Mouse (Mus musculus) neural tube, embryonic 12.5 days (tissue): Measurements from ENCODE around the gene 3110018I06Rik. TPM values are rescaled to one million over a fixed set of nuclear protein-coding genes. Genes with fewer than 3 reads are reported as not detected.
A peak's percentile ranks its signal among the peaks of the same experiment; 100 is the strongest.

ENCODE experiments used
- ATAC-seq: fragments of 200-750 bp; cut with Nextera tagmentation; 2 replicates; pipeline ENCODE4 v1.8.0; 2017; ENCODE audit warnings: low read depth, mild to moderate bottlenecking, moderate TSS enrichment, moderate library complexity; ENCODE audit not compliant: low FRiP score
- H3K27ac ChIP-seq: fragments of 300-500 bp; sonication (generic); 2 replicates; pipeline ENCODE4 v1.5.1; 2016
- H3K27me3 ChIP-seq: fragments of 300-500 bp; sonication (generic); replicated peaks from 2 replicates; pipeline ENCODE4 v1.6.1; 2016; ENCODE audit warnings: mild to moderate bottlenecking
- H3K36me3 ChIP-seq: fragments of 300-500 bp; sonication (generic); 2 replicates; pipeline ENCODE4 v1.6.1; 2016; ENCODE audit warnings: mild to moderate bottlenecking
- H3K4me1 ChIP-seq: fragments of 300-500 bp; sonication (generic); 2 replicates; pipeline ENCODE4 v1.6.1; 2016
- H3K4me2 ChIP-seq: fragments of 300-500 bp; sonication (generic); replicated peaks from 2 replicates; pipeline ENCODE4 v1.6.1; 2016; ENCODE audit warnings: mild to moderate bottlenecking
- H3K4me3 ChIP-seq: fragments of 300-500 bp; sonication (generic); 2 replicates; pipeline ENCODE4 v1.5.1; 2016
- H3K9ac ChIP-seq: fragments of 300-500 bp; sonication (generic); 2 replicates; pipeline ENCODE4 v1.6.1; 2016; ENCODE audit warnings: mild to moderate bottlenecking
- H3K9me3 ChIP-seq: fragments of 300-500 bp; sonication (generic); 2 replicates; pipeline ENCODE4 v1.6.1; 2016; ENCODE audit warnings: mild to moderate bottlenecking
- WGBS: fragments of 180-500 bp; shearing (Covaris S2); methylation state at CpG from one replicate; pipeline ENCODE4 v1.1.7; 2016; 5-methylcytosine and 5-hydroxymethylcytosine counted together
- polyA plus RNA-seq: library from polyadenylated mRNA; unstranded; fragments of >200 nt; fragmentation: Nextera tagmentation; extraction: Ambion mirVana; gene quantifications from 2 replicates; pipeline ENCODE4 v1.2.1, GENCODE M21; 2016

3110018I06Rik gene
- polyA plus RNA-seq: not detected in 2 replicates

DNA sequence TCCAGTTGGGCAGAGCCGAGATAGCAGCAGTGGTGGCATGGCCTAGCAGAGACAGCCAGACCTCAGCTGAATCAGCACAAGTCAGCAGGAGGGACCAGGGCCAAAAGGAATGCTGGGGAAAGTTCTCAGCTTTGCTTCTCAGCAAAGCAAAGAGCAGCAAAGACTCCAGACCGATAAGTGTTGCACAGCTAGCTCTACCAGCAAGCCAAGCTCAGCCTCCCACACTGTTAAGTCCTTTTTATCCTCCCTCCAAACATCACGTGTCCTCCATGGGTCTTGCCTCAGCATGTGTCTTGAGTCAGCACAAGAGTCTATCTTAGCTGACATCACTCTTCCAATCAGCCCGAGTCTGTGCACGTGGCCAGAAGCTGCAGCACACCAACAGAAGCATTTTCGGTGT, at the start of gene 3110018I06Rik:
Gene 3110018I06Rik (plus strand): TSS at position 262 of the 400 bp plus-strand sequence.
- no peak within 1 kb of the TSS for H3K9ac ChIP-seq
- H3K27me3 ChIP-seq: no peaks in the 10 kb centered on the region
- no peak within 1 kb of the TSS for H3K4me3 ChIP-seq
- no peaks in the 10 kb centered on the region for H3K36me3 ChIP-seq
- H3K4me2 ChIP-seq: no peak within 1 kb of the TSS
- 87% methylated on average over 6 of the region's 6 CpGs for WGBS
- no peaks in the 10 kb centered on the region for H3K4me1 ChIP-seq
- no peaks in the 10 kb centered on the region for H3K9me3 ChIP-seq
- H3K27ac ChIP-seq: no peak within 1 kb of the TSS
- no peak for ATAC-seq

- no peak for ATAC-seq
- H3K36me3 ChIP-seq: no peaks in the 10 kb centered on the region
- no peak overlapping the region for H3K9ac ChIP-seq
- H3K4me1 ChIP-seq: no peaks in the 10 kb centered on the region
- H3K4me2 ChIP-seq: no peak overlapping the region
- H3K4me3 ChIP-seq: no peak overlapping the region
- no peaks in the 10 kb centered on the region for H3K9me3 ChIP-seq
- whole genome bisulfite sequencing: 24% methylated on average over 7 of the region's 7 CpGs
- no peaks in the 10 kb centered on the region for H3K27me3 ChIP-seq
- no peak overlapping the region for H3K27ac ChIP-seq
Observed at GRCm38 (mm10) chr12:107444681-107445080, 43.8 kb upstream of the 3110018I06Rik start.

DNA sequence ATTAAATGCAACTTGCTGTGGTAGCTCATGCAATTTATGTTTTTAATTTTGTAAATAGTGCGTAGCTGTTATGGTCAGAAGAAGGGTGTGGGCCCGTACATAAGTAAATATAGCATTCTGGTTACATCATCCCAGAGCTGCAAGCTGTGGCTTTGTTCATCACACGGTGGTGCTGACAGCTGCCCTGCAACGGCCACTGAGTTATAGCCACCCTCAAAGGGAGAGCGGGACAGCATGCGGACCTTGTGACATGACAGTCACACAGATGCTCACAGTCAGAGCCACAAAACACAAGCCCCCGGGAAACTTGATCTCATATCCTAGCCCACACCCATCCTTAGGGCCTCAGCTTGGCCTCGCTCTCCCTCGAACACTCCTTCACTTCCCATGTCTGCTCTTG, 30.6 kb upstream of the 3110018I06Rik start:
- no peaks in the 10 kb centered on the region for H3K27me3 ChIP-seq
- H3K9me3 ChIP-seq: no peaks in the 10 kb centered on the region
- H3K4me1 ChIP-seq: no peaks in the 10 kb centered on the region; the same call in 1 of the 2 replicates
- WGBS: 44% methylated on average over 9 of the region's 9 CpGs
- H3K9ac ChIP-seq: no peak overlapping the region
- no peak overlapping the region for H3K27ac ChIP-seq
- no peak overlapping the region for H3K4me3 ChIP-seq
- no peaks in the 10 kb centered on the region for H3K36me3 ChIP-seq
- no peak overlapping the region for H3K4me2 ChIP-seq
- no peak for ATAC-seq

- no peak overlapping the region for H3K4me2 ChIP-seq
- no peak overlapping the region for H3K9ac ChIP-seq
- no peaks in the 10 kb centered on the region for H3K9me3 ChIP-seq
- H3K4me1 ChIP-seq: no peaks in the 10 kb centered on the region
- H3K27me3 ChIP-seq: no peaks in the 10 kb centered on the region
- 26% methylated on average over 5 of the region's 5 CpGs for WGBS
- no peaks in the 10 kb centered on the region for H3K36me3 ChIP-seq
- H3K27ac ChIP-seq: no peak overlapping the region
- H3K4me3 ChIP-seq: no peak overlapping the region
- ATAC-seq: no peak
Observed at GRCm38 (mm10) chr12:107464731-107465130, 23.7 kb upstream of the 3110018I06Rik start.

DNA sequence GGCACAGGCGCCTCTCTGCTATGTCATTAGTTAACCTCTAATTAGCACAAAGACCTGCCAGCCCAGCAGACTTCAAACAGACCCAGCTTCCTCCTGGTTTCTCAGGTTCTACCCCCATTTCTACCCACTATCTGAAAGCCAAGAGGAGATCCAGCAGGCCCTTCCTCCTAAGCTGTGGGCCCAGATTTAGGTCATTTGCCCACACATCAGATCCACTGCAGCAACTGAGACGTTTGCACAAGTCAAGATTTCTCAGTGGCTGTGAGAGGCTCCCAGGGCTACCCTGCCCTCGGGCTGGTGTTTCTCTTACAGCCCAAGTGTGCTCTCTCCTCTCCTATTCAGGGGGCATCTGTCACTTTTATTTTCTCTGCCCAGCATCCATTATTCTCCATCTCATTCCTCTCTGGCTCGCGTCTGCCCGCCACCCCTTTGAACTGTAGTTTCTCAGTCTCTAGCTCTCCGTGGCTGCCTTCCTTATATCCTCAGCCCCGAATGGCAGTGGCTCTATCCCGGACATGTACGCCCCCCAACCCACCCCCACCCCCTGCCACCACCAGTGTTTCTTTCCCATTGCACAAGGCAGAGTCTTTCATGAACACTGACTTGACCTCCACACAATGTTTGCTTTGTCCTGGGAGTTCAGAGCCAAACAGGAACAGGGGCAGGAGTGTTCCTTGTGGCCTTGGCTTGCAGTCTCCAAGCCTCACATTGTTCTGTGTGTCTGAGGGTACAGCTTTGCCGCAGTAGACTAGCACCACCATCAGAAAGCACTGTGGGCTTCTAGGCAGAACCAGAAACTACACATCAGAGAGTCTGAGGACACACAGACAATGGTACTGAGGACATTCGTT, 11.8 kb upstream of the 3110018I06Rik start:
- Histone ChIP-seq H3K4me2 (peak overlapping the region; percentile 20), H3K9ac (no peak overlapping the region), H3K4me1 (peaks cover 20% of the 10 kb centered on the region), H3K36me3 (no peaks in the 10 kb centered on the region), H3K9me3 (no peaks in the 10 kb centered on the region), H3K27me3 (no peaks in the 10 kb centered on the region), H3K27ac (0 out of 2 replicates have a peak overlapping the region, but pooled peaks have one; percentile 26), H3K4me3 (no peak overlapping the region)
- ATAC-seq: 0 out of 2 replicates have a peak, but pooled peaks have one; percentile 25
- 20% methylated on average over 12 of the region's 12 CpGs for WGBS

GRCm38 (mm10) chr12:107479350-107479749, 9.1 kb upstream of the 3110018I06Rik start:
- no peak overlapping the region for H3K9ac ChIP-seq
- no peak overlapping the region for H3K4me3 ChIP-seq
- 22% methylated on average over 3 of the region's 3 CpGs for WGBS
- H3K9me3 ChIP-seq: no peaks in the 10 kb centered on the region
- H3K27ac ChIP-seq: no peak overlapping the region
- no peak for ATAC-seq
- H3K4me2 ChIP-seq: no peak overlapping the region
- no peaks in the 10 kb centered on the region for H3K27me3 ChIP-seq
- peaks cover 20% of the 10 kb centered on the region for H3K4me1 ChIP-seq
- H3K36me3 ChIP-seq: no peaks in the 10 kb centered on the region

DNA sequence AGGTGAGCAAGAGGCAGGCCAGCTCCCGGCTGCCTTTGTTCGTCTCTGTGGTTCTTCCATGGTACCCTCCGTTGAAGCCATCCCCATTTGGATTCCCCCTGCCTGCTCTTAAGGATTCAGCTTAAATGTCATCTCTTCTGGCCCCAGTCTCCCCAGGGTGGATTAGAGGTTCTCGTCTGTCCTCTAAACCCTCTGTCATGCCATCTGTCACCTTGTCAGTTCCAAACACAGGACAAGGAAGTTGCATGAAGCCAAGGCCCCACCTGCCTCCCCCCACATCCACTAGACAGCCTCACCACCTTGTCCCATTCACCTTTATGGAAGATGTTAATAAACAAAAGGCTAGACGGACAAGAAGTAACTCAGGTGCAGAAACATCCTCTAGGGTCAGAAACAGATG, 5.4 kb upstream of the 3110018I06Rik start:
- H3K4me3 ChIP-seq: no peak overlapping the region
- no peaks in the 10 kb centered on the region for H3K27me3 ChIP-seq
- no peaks in the 10 kb centered on the region for H3K9me3 ChIP-seq
- 0 out of 2 replicates have a peak, but pooled peaks cover 2% of the 10 kb centered on the region for H3K4me1 ChIP-seq
- ATAC-seq: no peak
- no peak overlapping the region for H3K27ac ChIP-seq
- no peak overlapping the region for H3K9ac ChIP-seq
- no peak overlapping the region for H3K4me2 ChIP-seq
- H3K36me3 ChIP-seq: no peaks in the 10 kb centered on the region
- 80% methylated on average over 5 of the region's 5 CpGs for WGBS

DNA sequence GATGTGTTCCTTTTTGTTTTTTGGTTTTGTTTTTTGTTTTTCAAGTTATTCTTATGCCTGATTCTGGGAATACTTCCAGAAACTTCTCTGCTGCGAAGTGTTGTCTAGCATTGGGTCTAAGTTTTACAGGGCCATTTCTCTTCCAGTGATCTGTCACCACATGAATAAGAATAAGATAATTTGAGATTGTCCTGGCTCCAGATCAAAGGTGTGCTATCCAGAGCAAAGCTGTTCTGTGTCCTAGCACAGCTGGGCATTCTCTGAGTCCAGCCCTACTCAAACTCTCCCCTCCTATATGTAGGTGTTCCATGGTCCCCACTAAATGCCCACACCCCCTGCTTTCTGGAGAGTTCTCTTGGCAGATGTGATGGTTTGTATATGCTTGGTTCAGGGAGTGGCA, 2.9 kb downstream of the 3110018I06Rik start:
- H3K4me3 ChIP-seq: no peak overlapping the region
- no peaks in the 10 kb centered on the region for H3K9me3 ChIP-seq
- H3K36me3 ChIP-seq: no peaks in the 10 kb centered on the region
- H3K9ac ChIP-seq: no peak overlapping the region
- no peak overlapping the region for H3K4me2 ChIP-seq
- ATAC-seq: no peak
- WGBS: 96% methylated on average over 1 of the region's 1 CpGs
- H3K27me3 ChIP-seq: no peaks in the 10 kb centered on the region
- H3K4me1 ChIP-seq: no peaks in the 10 kb centered on the region
- no peak overlapping the region for H3K27ac ChIP-seq

DNA sequence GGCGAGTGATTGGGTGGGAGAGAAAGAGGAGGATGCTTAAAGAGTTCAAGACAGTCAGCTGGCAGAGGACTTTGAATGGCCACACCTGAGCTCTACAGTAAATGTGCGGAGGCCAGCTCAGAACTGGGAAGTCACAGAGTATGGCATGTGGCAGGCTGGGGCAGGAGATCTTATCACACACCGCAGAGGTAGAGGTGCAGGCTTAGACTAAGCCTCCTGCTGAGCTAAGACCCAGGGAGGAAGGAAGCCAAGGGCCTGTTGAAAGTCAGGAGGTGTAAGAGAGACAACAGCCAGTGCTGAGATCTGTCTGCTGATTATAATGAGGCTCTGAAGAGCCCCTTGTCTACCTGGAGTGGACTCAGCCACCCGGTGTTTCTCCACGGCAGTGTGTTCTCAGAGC, 8.5 kb downstream of the 3110018I06Rik start:
- H3K36me3 ChIP-seq: no peaks in the 10 kb centered on the region
- H3K4me1 ChIP-seq: no peaks in the 10 kb centered on the region
- H3K9me3 ChIP-seq: no peaks in the 10 kb centered on the region
- no peak overlapping the region for H3K4me2 ChIP-seq
- H3K4me3 ChIP-seq: no peak overlapping the region
- no peak overlapping the region for H3K27ac ChIP-seq
- no peaks in the 10 kb centered on the region for H3K27me3 ChIP-seq
- 79% methylated on average over 5 of the region's 5 CpGs for WGBS
- no peak for ATAC-seq
- no peak overlapping the region for H3K9ac ChIP-seq

- WGBS: 92% methylated on average over 9 of the region's 9 CpGs
- H3K4me3 ChIP-seq: no peak overlapping the region
- H3K27me3 ChIP-seq: no peaks in the 10 kb centered on the region
- H3K4me2 ChIP-seq: no peak overlapping the region
- no peak overlapping the region for H3K27ac ChIP-seq
- no peaks in the 10 kb centered on the region for H3K36me3 ChIP-seq
- no peak for ATAC-seq
- no peak overlapping the region for H3K9ac ChIP-seq
- no peaks in the 10 kb centered on the region for H3K9me3 ChIP-seq
- H3K4me1 ChIP-seq: no peaks in the 10 kb centered on the region
Observed at GRCm38 (mm10) chr12:107509661-107510237, 21.3 kb downstream of the 3110018I06Rik start.

DNA sequence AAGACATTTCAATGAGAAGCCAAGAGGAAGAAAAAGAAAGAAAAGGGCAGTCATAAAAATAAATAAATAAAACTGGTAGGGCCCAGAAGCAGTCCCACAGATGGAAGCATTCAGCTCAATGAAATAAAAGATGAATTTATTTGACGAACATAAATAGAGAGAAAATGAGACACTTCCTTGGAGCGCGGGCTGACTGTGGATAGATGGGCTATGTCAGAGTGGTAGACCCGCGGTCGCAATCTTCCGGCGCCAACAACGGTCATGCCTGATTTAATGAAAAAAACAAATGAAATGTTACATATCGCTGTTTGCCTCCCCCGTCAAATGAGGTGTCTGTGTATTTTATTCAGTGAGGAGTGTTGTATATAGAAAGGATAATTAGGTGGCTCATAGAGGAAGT, 22.7 kb downstream of the 3110018I06Rik start:
- Histone ChIP-seq H3K4me3 (no peak overlapping the region), H3K36me3 (no peaks in the 10 kb centered on the region), H3K27me3 (no peaks in the 10 kb centered on the region), H3K4me1 (peaks cover 5% of the 10 kb centered on the region), H3K4me2 (no peak overlapping the region), H3K9ac (no peak overlapping the region), H3K9me3 (no peaks in the 10 kb centered on the region), H3K27ac (no peak overlapping the region)
- no peak for ATAC-seq
- 90% methylated on average over 11 of the region's 11 CpGs for WGBS

- no peak overlapping the region for H3K4me2 ChIP-seq
- peak; percentile 84 for ATAC-seq
- H3K27ac ChIP-seq: peak overlapping the region; percentile 67; the same call in 1 of the 2 replicates
- WGBS: 9% methylated on average over 11 of the region's 11 CpGs
- peaks cover 18% of the 10 kb centered on the region for H3K4me1 ChIP-seq
- no peaks in the 10 kb centered on the region for H3K36me3 ChIP-seq
- H3K27me3 ChIP-seq: no peaks in the 10 kb centered on the region
- no peak overlapping the region for H3K4me3 ChIP-seq
- H3K9ac ChIP-seq: no peak overlapping the region
- H3K9me3 ChIP-seq: no peaks in the 10 kb centered on the region
Observed at GRCm38 (mm10) chr12:107516265-107517217, 28.1 kb downstream of the 3110018I06Rik start.
